Mouse (Mus musculus) liver, embryonic 12.5 days (tissue): ENCODE measurements at regions not wholly inside any gene's neighbourhood (a gene's known extent, or its start where the extent isn't known, plus 50 kb on each side); places are given as distances from the start of the nearest gene placed in this dataset.

Experiments
- ATAC-seq: fragments of 200-750 bp; cut with Nextera tagmentation; 2 replicates; pipeline ENCODE4 v1.8.0; 2017; ENCODE audit warnings: moderate number of reproducible peaks, mild to moderate bottlenecking, moderate library complexity
- H3K27ac ChIP-seq: fragments of 300-500 bp; sonication (generic); 2 replicates; pipeline ENCODE4 v1.5.1; 2016; ENCODE audit warnings: mild to moderate bottlenecking
- H3K27me3 ChIP-seq: fragments of 300-500 bp; sonication (generic); replicated peaks from 2 replicates; pipeline ENCODE4 v1.6.1; 2016; ENCODE audit warnings: mild to moderate bottlenecking, moderate library complexity
- H3K36me3 ChIP-seq: fragments of 300-500 bp; sonication (generic); 2 replicates; pipeline ENCODE4 v1.6.1; 2016; ENCODE audit warnings: mild to moderate bottlenecking, moderate library complexity
- H3K4me1 ChIP-seq: fragments of 300-500 bp; sonication (generic); 2 replicates; pipeline ENCODE4 v1.6.1; 2016
- H3K4me2 ChIP-seq: fragments of 300-500 bp; sonication (generic); 2 replicates; pipeline ENCODE4 v1.6.1; 2016; ENCODE audit warnings: mild to moderate bottlenecking, moderate library complexity
- H3K4me3 ChIP-seq: fragments of 300-500 bp; sonication (generic); 2 replicates; pipeline ENCODE4 v1.5.1; 2016; ENCODE audit warnings: mild to moderate bottlenecking, moderate library complexity
- H3K9ac ChIP-seq: fragments of 300-500 bp; sonication (generic); 2 replicates; pipeline ENCODE4 v1.6.1; 2016; ENCODE audit warnings: mild to moderate bottlenecking, moderate library complexity
- H3K9me3 ChIP-seq: fragments of 300-500 bp; sonication (generic); replicated peaks from 2 replicates; pipeline ENCODE4 v1.6.1; 2016; ENCODE audit warnings: mild to moderate bottlenecking, moderate library complexity
- WGBS: fragments of 180-500 bp; shearing (Covaris S2); methylation state at CpG from one replicate; pipeline ENCODE4 v1.1.7; 2016; ENCODE audit not compliant: insufficient replicate concordance; 5-methylcytosine and 5-hydroxymethylcytosine counted together

- H3K9ac ChIP-seq = no peak overlapping the region
- no peak for ATAC-seq
- H3K4me3 ChIP-seq = no peak overlapping the region
- H3K4me2 ChIP-seq = no peak overlapping the region
- H3K9me3 ChIP-seq = no peaks in the 10 kb centered on the region
- no peak overlapping the region for H3K27ac ChIP-seq
- no peaks in the 10 kb centered on the region for H3K4me1 ChIP-seq
- no peaks in the 10 kb centered on the region; the same call in 1 of the 2 replicates for H3K27me3 ChIP-seq
- no peaks in the 10 kb centered on the region for H3K36me3 ChIP-seq
- WGBS = 68% methylated on average over 5 of the region's 5 CpGs
These were observed 167.5 kb downstream of the Gm26897 start for GRCm38 (mm10) chr5:111901197-111901596.

DNA sequence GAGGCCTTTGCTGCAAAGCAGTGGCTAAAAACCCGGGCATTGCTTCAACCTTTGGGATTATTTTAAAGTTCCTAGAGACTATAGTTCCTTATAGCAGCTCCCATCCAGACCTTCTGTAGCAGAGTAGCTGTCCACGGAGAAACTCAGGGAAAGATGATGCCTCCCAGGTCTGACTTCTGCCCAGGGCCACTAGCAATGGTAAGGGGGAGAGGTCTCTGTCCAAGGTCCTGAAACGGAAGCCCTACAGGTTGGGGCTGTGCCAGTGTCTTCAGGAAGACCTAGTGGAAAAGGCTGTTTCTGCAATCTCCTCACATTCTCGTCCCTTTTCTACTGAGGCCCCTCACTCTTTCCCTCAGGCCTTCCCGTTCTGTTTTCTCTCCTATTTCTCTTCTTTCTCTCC is 168.0 kb downstream of the Gm26897 start:
- H3K4me2 ChIP-seq = no peak overlapping the region
- H3K27me3 ChIP-seq = no peaks in the 10 kb centered on the region; the same call in 1 of the 2 replicates
- 12% methylated on average over 5 of the region's 5 CpGs for WGBS

GRCm38 (mm10) chr5:111908085-111908484 is 174.4 kb downstream of the Gm26897 start:
- no peaks in the 10 kb centered on the region for H3K36me3 ChIP-seq
- ATAC-seq = no peak
- H3K27ac ChIP-seq = no peak overlapping the region
- H3K9me3 ChIP-seq = no peaks in the 10 kb centered on the region
- H3K4me1 ChIP-seq = no peaks in the 10 kb centered on the region
- H3K4me2 ChIP-seq = no peak overlapping the region
- WGBS = 71% methylated on average over 14 of the region's 14 CpGs
- H3K4me3 ChIP-seq = no peak overlapping the region
- no peak overlapping the region for H3K9ac ChIP-seq
- no peaks in the 10 kb centered on the region for H3K27me3 ChIP-seq

More for the DNA sequence above, 168.0 kb downstream of the Gm26897 start:
- Histone ChIP-seq H3K27ac (no peak overlapping the region), H3K9me3 (no peaks in the 10 kb centered on the region), H3K36me3 (no peaks in the 10 kb centered on the region), H3K9ac (no peak overlapping the region), H3K4me3 (no peak overlapping the region), H3K4me1 (no peaks in the 10 kb centered on the region)
- ATAC-seq = no peak

DNA sequence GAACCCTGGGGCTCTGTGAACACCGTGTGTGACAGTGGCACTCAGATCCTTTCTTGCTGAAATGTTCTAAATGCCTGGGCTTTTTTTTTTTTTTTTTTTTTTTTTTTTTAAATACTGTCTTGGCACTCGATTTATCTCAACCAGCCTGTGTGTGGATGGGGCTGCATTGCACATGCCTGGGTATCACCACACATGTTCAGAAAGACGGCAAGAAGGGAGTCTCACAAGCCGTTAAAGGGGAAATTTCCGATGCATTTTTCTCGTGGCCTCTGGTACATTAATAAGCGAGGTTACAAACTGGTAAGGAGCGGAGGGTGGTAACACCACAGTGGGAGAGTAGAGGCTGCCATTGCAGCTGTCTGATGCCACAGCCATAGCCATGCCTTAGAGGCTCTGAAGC is 176.8 kb downstream of the Gm26897 start:
- no peak overlapping the region for H3K4me2 ChIP-seq
- H3K9me3 ChIP-seq = no peaks in the 10 kb centered on the region
- ATAC-seq = no peak
- no peak overlapping the region for H3K9ac ChIP-seq
- H3K4me1 ChIP-seq = no peaks in the 10 kb centered on the region
- no peak overlapping the region for H3K4me3 ChIP-seq
- H3K27me3 ChIP-seq = no peaks in the 10 kb centered on the region
- no peak overlapping the region for H3K27ac ChIP-seq
- no peaks in the 10 kb centered on the region for H3K36me3 ChIP-seq
- WGBS = 65% methylated on average over 8 of the region's 8 CpGs

DNA sequence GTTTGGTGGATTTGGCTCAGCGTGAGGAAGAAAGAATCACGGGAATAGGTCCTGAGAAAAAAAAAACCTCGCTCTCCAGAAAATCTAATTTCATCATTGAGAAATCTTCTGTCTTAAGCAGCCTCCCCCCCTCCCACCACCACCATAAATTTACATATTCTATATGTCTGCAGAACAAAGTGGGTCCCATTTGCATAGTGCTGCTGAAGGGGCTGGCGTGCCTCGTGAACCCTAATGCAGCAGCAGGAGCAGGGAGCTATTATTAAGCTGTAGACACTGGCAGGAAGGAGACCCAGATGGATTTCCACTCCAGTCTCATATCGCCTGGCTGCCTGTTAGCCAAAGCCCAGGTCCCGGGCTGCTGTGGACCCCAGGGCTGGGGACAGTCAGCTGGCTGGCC is 179.6 kb downstream of the Gm26897 start:
- no peaks in the 10 kb centered on the region for H3K36me3 ChIP-seq
- WGBS = 55% methylated on average over 7 of the region's 7 CpGs
- ATAC-seq = no peak
- no peak overlapping the region for H3K9ac ChIP-seq
- H3K4me3 ChIP-seq = no peak overlapping the region
- H3K27ac ChIP-seq = no peak overlapping the region
- no peaks in the 10 kb centered on the region for H3K4me1 ChIP-seq
- no peaks in the 10 kb centered on the region for H3K9me3 ChIP-seq
- 0 out of 2 replicates have a peak, but pooled peaks cover under 1% of the 10 kb centered on the region for H3K27me3 ChIP-seq
- H3K4me2 ChIP-seq = no peak overlapping the region

- no peak overlapping the region for H3K4me3 ChIP-seq
- H3K4me2 ChIP-seq = no peak overlapping the region
- H3K9me3 ChIP-seq = no peaks in the 10 kb centered on the region
- no peak overlapping the region for H3K9ac ChIP-seq
- no peaks in the 10 kb centered on the region for H3K4me1 ChIP-seq
- H3K27ac ChIP-seq = no peak overlapping the region
- no peak for ATAC-seq
- 0 out of 2 replicates have a peak, but pooled peaks cover 6% of the 10 kb centered on the region for H3K27me3 ChIP-seq
- no peaks in the 10 kb centered on the region for H3K36me3 ChIP-seq
- 41% methylated on average over 3 of the region's 3 CpGs for WGBS
These were observed 180.6 kb downstream of the Gm26897 start for GRCm38 (mm10) chr5:111914296-111914695.

DNA sequence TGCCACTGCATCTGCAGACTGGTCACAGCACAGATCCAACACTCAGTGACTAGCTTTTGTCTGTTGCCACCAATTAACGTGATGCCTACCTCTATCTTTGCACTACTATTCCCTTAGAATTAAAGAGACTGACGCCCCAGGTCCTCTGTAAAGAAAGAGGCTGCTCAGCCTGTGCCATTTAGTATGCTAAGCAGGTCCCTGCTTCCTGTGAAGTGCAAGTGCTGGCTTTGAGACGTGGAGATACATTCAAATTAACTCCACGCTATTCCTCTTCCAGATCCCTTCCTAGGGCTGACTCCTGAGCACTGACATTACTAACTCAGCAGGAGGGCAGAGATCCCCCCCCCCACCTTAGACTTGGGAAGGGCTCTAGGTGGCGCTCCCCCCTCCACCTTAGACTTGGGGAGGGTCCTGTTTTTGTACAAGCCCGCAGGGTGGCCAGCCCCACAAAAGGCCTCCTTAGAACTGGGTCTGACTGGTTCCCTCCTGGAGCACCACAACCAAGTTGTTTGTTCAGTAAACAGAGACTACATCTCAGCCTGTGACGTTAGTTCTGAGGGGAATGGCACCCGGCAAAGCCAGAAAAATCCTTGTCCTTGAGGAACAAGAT is 184.0 kb downstream of the Gm26897 start:
- H3K4me3 ChIP-seq = no peak overlapping the region
- no peaks in the 10 kb centered on the region for H3K36me3 ChIP-seq
- no peaks in the 10 kb centered on the region for H3K4me1 ChIP-seq
- H3K27ac ChIP-seq = no peak overlapping the region
- no peaks in the 10 kb centered on the region for H3K9me3 ChIP-seq
- H3K4me2 ChIP-seq = no peak overlapping the region
- 0 out of 2 replicates have a peak, but pooled peaks cover 6% of the 10 kb centered on the region for H3K27me3 ChIP-seq
- H3K9ac ChIP-seq = no peak overlapping the region
- 29% methylated on average over 8 of the region's 8 CpGs for WGBS
- no peak for ATAC-seq

- H3K9me3 ChIP-seq = no peaks in the 10 kb centered on the region
- no peak overlapping the region for H3K4me2 ChIP-seq
- no peaks in the 10 kb centered on the region for H3K4me1 ChIP-seq
- 72% methylated on average over 14 of the region's 14 CpGs for WGBS
- H3K27me3 ChIP-seq = 0 out of 2 replicates have a peak, but pooled peaks cover 6% of the 10 kb centered on the region
- no peaks in the 10 kb centered on the region for H3K36me3 ChIP-seq
- H3K9ac ChIP-seq = no peak overlapping the region
- no peak overlapping the region for H3K27ac ChIP-seq
- no peak overlapping the region for H3K4me3 ChIP-seq
- no peak for ATAC-seq
These were observed 185.2 kb downstream of the Gm26897 start for GRCm38 (mm10) chr5:111918888-111919287.

- ATAC-seq = no peak
- no peaks in the 10 kb centered on the region for H3K4me1 ChIP-seq
- no peaks in the 10 kb centered on the region for H3K36me3 ChIP-seq
- no peak overlapping the region for H3K27ac ChIP-seq
- H3K9me3 ChIP-seq = no peaks in the 10 kb centered on the region
- H3K4me2 ChIP-seq = no peak overlapping the region
- WGBS = 42% methylated on average over 18 of the region's 18 CpGs
- H3K9ac ChIP-seq = no peak overlapping the region
- H3K4me3 ChIP-seq = no peak overlapping the region
- 0 out of 2 replicates have a peak, but pooled peaks cover 6% of the 10 kb centered on the region for H3K27me3 ChIP-seq
These were observed 189.4 kb downstream of the Gm26897 start for GRCm38 (mm10) chr5:111922991-111923701.

DNA sequence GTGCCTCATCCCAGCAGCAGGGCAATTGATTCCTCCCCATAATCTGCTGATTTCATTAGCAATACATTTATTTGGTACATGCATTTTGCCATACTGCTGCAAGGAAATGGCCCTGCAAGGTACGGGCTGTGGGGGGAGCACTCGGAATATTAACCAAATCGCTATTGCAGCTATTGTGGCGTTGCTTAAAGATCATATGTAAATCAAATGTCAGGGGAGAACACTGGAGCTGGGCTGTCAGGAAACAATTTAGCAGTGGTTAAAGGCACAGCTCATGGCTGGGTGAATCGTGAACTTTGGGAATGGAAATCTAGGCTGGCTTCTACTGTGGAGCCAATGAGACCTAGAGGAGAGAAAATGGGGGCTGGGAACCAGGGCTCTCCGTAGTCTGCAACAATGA is 192.0 kb downstream of the Gm26897 start:
- Histone ChIP-seq H3K4me2 (no peak overlapping the region), H3K27ac (no peak overlapping the region), H3K36me3 (no peaks in the 10 kb centered on the region), H3K9ac (no peak overlapping the region), H3K9me3 (no peaks in the 10 kb centered on the region), H3K27me3 (no peaks in the 10 kb centered on the region), H3K4me1 (no peaks in the 10 kb centered on the region), H3K4me3 (no peak overlapping the region)
- ATAC-seq = no peak
- WGBS = 56% methylated on average over 6 of the region's 6 CpGs

DNA sequence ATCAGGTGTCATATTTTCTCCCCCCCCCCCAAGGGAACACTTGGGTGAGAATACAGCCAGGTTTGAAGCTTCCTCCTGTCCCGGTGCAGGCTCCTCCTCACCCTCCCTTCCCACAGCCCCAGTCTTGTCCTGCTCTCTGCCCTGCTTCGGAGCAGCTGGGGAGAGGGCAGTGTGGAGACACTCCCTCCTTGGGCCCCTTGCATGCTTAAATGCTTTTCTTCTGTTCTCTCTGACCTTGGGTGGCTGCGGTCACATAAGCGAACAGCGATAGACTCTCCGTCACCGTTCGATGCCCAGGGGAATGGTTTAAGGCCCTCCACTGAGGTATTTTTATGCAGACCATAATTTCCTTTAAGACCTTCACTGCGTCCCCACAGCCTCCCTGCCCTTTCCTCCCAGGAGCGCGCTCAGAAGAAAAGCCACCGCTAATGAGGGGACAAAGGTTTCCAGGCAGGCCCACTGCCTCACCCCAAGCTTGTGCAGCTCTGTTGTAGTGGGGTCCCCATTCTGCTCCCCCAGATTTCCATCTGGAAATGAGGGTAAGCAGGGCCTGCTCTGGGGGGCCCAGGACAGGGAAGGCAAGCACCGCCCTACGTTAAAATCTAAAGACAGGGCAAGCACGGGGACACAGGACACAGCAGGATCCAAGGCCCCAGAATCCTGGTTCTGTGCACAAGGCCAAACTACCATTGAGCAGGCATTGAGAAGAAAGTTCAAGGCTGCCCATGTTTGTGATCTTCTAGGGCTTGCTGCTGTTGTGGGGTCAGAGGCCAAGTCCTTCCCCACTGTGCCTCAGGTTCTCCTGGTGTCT is 195.7 kb downstream of the Gm26897 start:
- H3K27me3 ChIP-seq = no peaks in the 10 kb centered on the region

DNA sequence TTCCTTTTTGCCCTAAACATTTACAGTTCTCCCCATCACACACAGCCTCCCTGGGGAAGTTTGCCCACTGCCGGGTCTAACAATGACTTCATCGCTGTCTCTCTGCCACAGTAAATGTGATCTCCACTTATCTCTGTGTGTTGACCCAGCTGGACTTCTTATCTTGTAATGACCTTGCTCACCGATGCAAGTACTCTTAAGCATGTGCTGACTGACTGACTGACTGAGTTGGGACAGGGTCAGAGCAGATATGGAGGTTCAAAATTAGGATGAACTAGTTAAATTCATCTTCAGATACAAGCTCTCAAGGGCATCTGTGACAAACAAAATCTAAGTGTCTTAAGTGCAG is 196.2 kb downstream of the Gm26897 start:
- Histone ChIP-seq H3K9ac (no peak overlapping the region), H3K27ac (no peak overlapping the region), H3K4me2 (no peak overlapping the region), H3K27me3 (no peaks in the 10 kb centered on the region), H3K4me1 (no peaks in the 10 kb centered on the region), H3K36me3 (no peaks in the 10 kb centered on the region), H3K9me3 (no peaks in the 10 kb centered on the region), H3K4me3 (no peak overlapping the region)
- WGBS = 35% methylated on average over 3 of the region's 3 CpGs
- no peak for ATAC-seq

More for the DNA sequence above, 195.7 kb downstream of the Gm26897 start:
- no peaks in the 10 kb centered on the region for H3K9me3 ChIP-seq
- ATAC-seq = no peak
- H3K4me2 ChIP-seq = no peak overlapping the region
- no peak overlapping the region for H3K27ac ChIP-seq
- 66% methylated on average over 15 of the region's 15 CpGs for WGBS
- H3K4me1 ChIP-seq = no peaks in the 10 kb centered on the region
- H3K4me3 ChIP-seq = no peak overlapping the region
- no peaks in the 10 kb centered on the region for H3K36me3 ChIP-seq
- no peak overlapping the region for H3K9ac ChIP-seq
